Mouse (Mus musculus): ENCODE measurements around the gene Jam3. TPM values are rescaled to one million over a fixed set of nuclear protein-coding genes. Genes with fewer than 3 reads are reported as not detected.

Gene Jam3
- polyA plus RNA-seq, 1 experiment: 22.9 TPM

DNA sequence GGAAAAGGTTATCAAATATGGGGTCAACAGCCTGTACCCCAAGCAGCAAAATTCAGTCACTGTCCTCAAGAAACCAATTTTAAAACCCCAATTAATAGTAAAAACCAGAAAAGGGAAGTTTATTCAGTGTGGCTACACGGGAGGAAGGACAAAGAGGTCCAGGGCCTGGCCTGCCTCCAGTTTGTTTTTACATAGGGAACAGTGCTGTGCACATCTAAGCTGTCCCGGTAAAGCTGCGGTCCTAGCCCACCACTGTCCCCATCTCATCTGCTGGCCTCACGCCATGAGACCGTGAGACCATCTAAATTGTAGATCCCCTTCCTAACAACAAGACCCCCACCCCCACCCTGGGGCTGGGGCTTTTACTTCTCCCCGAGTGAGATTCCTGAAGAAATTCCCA lies 29.8 kb downstream of the Jam3 start:
- Histone ChIP-seq H3K4me3 (no peak overlapping the region), H3K4me2 (ENCODE audit: low read depth) (no peak overlapping the region), H3K79me2 (ENCODE audit: control insufficient read depth, insufficient read depth) (no peaks in the 10 kb centered on the region), H3K36me3 (ENCODE audit: control insufficient read depth, insufficient read depth) (no peaks in the 10 kb centered on the region), H3K27me3 (ENCODE audit: control insufficient read depth, insufficient read depth, insufficient read length) (no peaks in the 10 kb centered on the region), H3ac (ENCODE audit: control insufficient read depth, insufficient read length) (no peak overlapping the region)
- TF ChIP-seq MYOD1 (IDR thresholded peaks at IDR 0.05; ENCODE audit: control insufficient read depth in 1 of 3, insufficient read length in 2 of 3, low read depth in 2 of 3) (no peak), E2F4 (IDR thresholded peaks at IDR 0.05; ENCODE audit: insufficient read depth) (no peak), REST (IDR thresholded peaks at IDR 0.05; ENCODE audit: insufficient read depth, insufficient read length) (no peak), TCF12 (IDR thresholded peaks at IDR 0.05; ENCODE audit: insufficient read depth, poor library complexity, severe bottlenecking) (no peak), POLR2A (IDR thresholded peaks at IDR 0.05; ENCODE audit: insufficient read length, low read depth) (no peak), SRF (IDR thresholded peaks at IDR 0.05; ENCODE audit: control insufficient read depth, insufficient read length, low read depth) (no peak), MYOG (IDR thresholded peaks at IDR 0.05; ENCODE audit: control insufficient read depth in 1 of 3, insufficient read depth in 1 of 3, insufficient read length in 2 of 3, low read depth in 2 of 3) (no peak), TCF3 (IDR thresholded peaks at IDR 0.05; ENCODE audit: insufficient read length, low read depth) (no peak), CEBPB (IDR thresholded peaks at IDR 0.05; ENCODE audit: insufficient read depth, poor library complexity, severe bottlenecking) (no peak), MAX (IDR thresholded peaks at IDR 0.05; ENCODE audit: low read depth) (no peak), USF1 (IDR thresholded peaks at IDR 0.05; ENCODE audit: low read depth) (no peak), POLR2AphosphoS2 (IDR thresholded peaks at IDR 0.05; ENCODE audit: insufficient read length, low read depth) (no peak)

DNA sequence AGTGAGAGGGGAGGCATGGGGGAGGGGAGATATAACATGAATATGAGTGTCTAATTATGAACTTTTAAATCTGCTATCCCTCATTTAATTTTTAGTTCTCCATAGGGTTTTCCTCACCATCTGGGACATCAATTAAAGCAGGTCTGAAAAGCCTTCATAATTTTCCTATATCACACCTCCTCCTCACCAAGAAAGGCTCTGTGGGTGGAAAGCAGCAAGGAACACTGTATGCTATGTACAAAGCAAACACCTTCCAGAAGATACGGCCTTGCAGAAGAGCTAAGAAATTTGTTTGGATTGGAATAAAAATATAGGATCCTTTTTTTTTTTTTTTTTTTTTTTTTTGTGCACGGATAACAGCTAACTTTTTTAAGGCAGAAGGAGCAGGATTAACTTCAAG lies 31.3 kb downstream of the Jam3 start:
- no peaks in the 10 kb centered on the region for H3K79me2 ChIP-seq (ENCODE audit: control insufficient read depth, insufficient read depth)
- no peak overlapping the region for H3K4me2 ChIP-seq (ENCODE audit: low read depth)
- TF ChIP-seq POLR2AphosphoS2 (IDR thresholded peaks at IDR 0.05; ENCODE audit: insufficient read length, low read depth) (no peak), MYOG (IDR thresholded peaks at IDR 0.05; ENCODE audit: control insufficient read depth in 1 of 3, insufficient read depth in 1 of 3, insufficient read length in 2 of 3, low read depth in 2 of 3) (no peak), USF1 (IDR thresholded peaks at IDR 0.05; ENCODE audit: low read depth) (no peak), CEBPB (IDR thresholded peaks at IDR 0.05; ENCODE audit: insufficient read depth, poor library complexity, severe bottlenecking) (no peak), MYOD1 (IDR thresholded peaks at IDR 0.05; ENCODE audit: control insufficient read depth in 1 of 3, insufficient read length in 2 of 3, low read depth in 2 of 3) (no peak), REST (IDR thresholded peaks at IDR 0.05; ENCODE audit: insufficient read depth, insufficient read length) (no peak), POLR2A (IDR thresholded peaks at IDR 0.05; ENCODE audit: insufficient read length, low read depth) (no peak)
- no peak overlapping the region for H3K4me3 ChIP-seq
- no peaks in the 10 kb centered on the region for H3K36me3 ChIP-seq (ENCODE audit: control insufficient read depth, insufficient read depth)
- no peaks in the 10 kb centered on the region for H3K27me3 ChIP-seq (ENCODE audit: control insufficient read depth, insufficient read depth, insufficient read length)
- H3ac ChIP-seq (ENCODE audit: control insufficient read depth, insufficient read length): no peak overlapping the region

DNA sequence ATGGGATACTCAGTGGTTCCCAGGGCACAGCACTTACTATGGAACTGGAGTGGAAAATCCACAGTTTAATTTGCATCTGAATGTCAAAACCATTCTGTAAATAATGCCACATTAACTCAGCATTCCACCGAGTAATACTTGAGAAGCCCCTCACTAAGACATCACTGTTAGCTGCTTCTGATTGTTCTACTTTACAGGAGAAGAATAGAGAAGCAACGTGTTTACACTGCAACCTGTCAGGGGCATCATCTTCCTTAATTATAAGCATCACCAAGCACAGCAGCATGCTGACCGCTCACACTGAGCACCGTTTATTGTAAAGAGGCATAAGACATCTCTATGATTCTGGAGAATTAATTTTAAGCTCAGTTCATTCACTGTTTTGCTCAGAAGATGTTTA lies 32.3 kb downstream of the Jam3 start:
- no peak overlapping the region for H3K4me2 ChIP-seq (ENCODE audit: low read depth)
- TF ChIP-seq REST (IDR thresholded peaks at IDR 0.05; ENCODE audit: insufficient read depth, insufficient read length) (no peak), TCF12 (IDR thresholded peaks at IDR 0.05; ENCODE audit: insufficient read depth, poor library complexity, severe bottlenecking) (no peak), MAX (IDR thresholded peaks at IDR 0.05; ENCODE audit: low read depth) (no peak), POLR2AphosphoS2 (IDR thresholded peaks at IDR 0.05; ENCODE audit: insufficient read length, low read depth) (no peak), SRF (IDR thresholded peaks at IDR 0.05; ENCODE audit: control insufficient read depth, insufficient read length, low read depth) (no peak), E2F4 (IDR thresholded peaks at IDR 0.05; ENCODE audit: insufficient read depth) (no peak), MYOG (IDR thresholded peaks at IDR 0.05; ENCODE audit: control insufficient read depth in 1 of 3, insufficient read depth in 1 of 3, insufficient read length in 2 of 3, low read depth in 2 of 3) (no peak)
- H3K27me3 ChIP-seq (ENCODE audit: control insufficient read depth, insufficient read depth, insufficient read length): no peaks in the 10 kb centered on the region
- H3K36me3 ChIP-seq (ENCODE audit: control insufficient read depth, insufficient read depth): no peaks in the 10 kb centered on the region
- H3K79me2 ChIP-seq (ENCODE audit: control insufficient read depth, insufficient read depth): no peaks in the 10 kb centered on the region
- no peak overlapping the region for H3K4me3 ChIP-seq
- H3ac ChIP-seq (ENCODE audit: control insufficient read depth, insufficient read length): no peak overlapping the region

DNA sequence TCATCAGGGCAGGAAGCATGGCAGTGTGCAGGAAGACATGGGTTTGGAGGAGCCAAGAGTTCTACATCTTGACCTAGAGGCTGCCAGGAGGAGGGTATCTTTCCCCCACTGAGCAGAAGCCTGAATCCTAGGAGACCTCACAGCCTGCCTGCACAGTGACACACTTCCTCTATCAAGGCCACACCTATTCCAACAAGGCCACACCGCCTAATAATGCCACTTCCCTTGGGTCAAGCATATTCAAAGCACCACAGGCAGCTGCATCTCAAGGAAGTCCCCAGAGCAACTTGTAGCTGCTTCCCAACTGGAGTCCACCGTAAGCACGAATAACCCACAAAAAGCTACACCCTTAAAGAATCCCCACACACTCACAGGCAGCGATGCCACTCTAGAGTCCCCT lies 33.1 kb downstream of the Jam3 start:
- TF ChIP-seq MYOG (IDR thresholded peaks at IDR 0.05; ENCODE audit: control insufficient read depth in 1 of 3, insufficient read depth in 1 of 3, insufficient read length in 2 of 3, low read depth in 2 of 3) (no peak), REST (IDR thresholded peaks at IDR 0.05; ENCODE audit: insufficient read depth, insufficient read length) (no peak), CEBPB (IDR thresholded peaks at IDR 0.05; ENCODE audit: insufficient read depth, poor library complexity, severe bottlenecking) (no peak), SRF (IDR thresholded peaks at IDR 0.05; ENCODE audit: control insufficient read depth, insufficient read length, low read depth) (no peak), POLR2AphosphoS2 (IDR thresholded peaks at IDR 0.05; ENCODE audit: insufficient read length, low read depth) (no peak), USF1 (IDR thresholded peaks at IDR 0.05; ENCODE audit: low read depth) (no peak), E2F4 (IDR thresholded peaks at IDR 0.05; ENCODE audit: insufficient read depth) (no peak), POLR2A (IDR thresholded peaks at IDR 0.05; ENCODE audit: insufficient read length, low read depth) (no peak), TCF3 (IDR thresholded peaks at IDR 0.05; ENCODE audit: insufficient read length, low read depth) (no peak)
- H3K27me3 ChIP-seq (ENCODE audit: control insufficient read depth, insufficient read depth, insufficient read length): no peaks in the 10 kb centered on the region
- H3K4me2 ChIP-seq (ENCODE audit: low read depth): no peak overlapping the region
- no peaks in the 10 kb centered on the region for H3K79me2 ChIP-seq (ENCODE audit: control insufficient read depth, insufficient read depth)
- H3K36me3 ChIP-seq (ENCODE audit: control insufficient read depth, insufficient read depth): no peaks in the 10 kb centered on the region
- H3K4me3 ChIP-seq: no peak overlapping the region
- H3ac ChIP-seq (ENCODE audit: control insufficient read depth, insufficient read length): no peak overlapping the region

DNA sequence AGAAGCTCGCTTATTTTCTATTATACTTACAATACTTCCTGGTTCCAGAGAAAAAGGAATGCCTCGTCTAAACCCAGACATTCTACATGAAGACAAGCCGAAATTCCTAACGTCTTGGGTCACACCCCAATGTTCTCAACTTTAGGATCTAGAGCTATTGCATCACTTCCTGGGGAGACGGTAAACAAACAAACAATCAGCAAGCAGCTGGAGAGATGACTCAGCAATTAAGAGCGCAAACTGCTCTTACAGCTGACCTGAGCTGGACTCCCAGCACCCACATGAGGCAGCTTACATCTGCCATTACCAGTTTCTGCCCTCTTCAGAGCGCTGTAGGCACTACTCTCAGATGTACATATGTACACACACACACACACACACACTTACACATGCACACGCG lies 34.0 kb downstream of the Jam3 start:
- Histone ChIP-seq H3K36me3 (ENCODE audit: control insufficient read depth, insufficient read depth) (no peaks in the 10 kb centered on the region), H3K4me2 (ENCODE audit: low read depth) (no peak overlapping the region), H3ac (ENCODE audit: control insufficient read depth, insufficient read length) (no peak overlapping the region), H3K4me3 (no peak overlapping the region), H3K79me2 (ENCODE audit: control insufficient read depth, insufficient read depth) (no peaks in the 10 kb centered on the region), H3K27me3 (ENCODE audit: control insufficient read depth, insufficient read depth, insufficient read length) (no peaks in the 10 kb centered on the region)
- TF ChIP-seq E2F4 (IDR thresholded peaks at IDR 0.05; ENCODE audit: insufficient read depth) (no peak), REST (IDR thresholded peaks at IDR 0.05; ENCODE audit: insufficient read depth, insufficient read length) (no peak), MAX (IDR thresholded peaks at IDR 0.05; ENCODE audit: low read depth) (no peak), MYOG (IDR thresholded peaks at IDR 0.05; ENCODE audit: control insufficient read depth in 1 of 3, insufficient read depth in 1 of 3, insufficient read length in 2 of 3, low read depth in 2 of 3) (no peak), USF1 (IDR thresholded peaks at IDR 0.05; ENCODE audit: low read depth) (no peak), MYOD1 (IDR thresholded peaks at IDR 0.05; ENCODE audit: control insufficient read depth in 1 of 3, insufficient read length in 2 of 3, low read depth in 2 of 3) (no peak), CEBPB (IDR thresholded peaks at IDR 0.05; ENCODE audit: insufficient read depth, poor library complexity, severe bottlenecking) (no peak), TCF12 (IDR thresholded peaks at IDR 0.05; ENCODE audit: insufficient read depth, poor library complexity, severe bottlenecking) (no peak), POLR2A (IDR thresholded peaks at IDR 0.05; ENCODE audit: insufficient read length, low read depth) (no peak), TCF3 (IDR thresholded peaks at IDR 0.05; ENCODE audit: insufficient read length, low read depth) (no peak), SRF (IDR thresholded peaks at IDR 0.05; ENCODE audit: control insufficient read depth, insufficient read length, low read depth) (no peak), POLR2AphosphoS2 (IDR thresholded peaks at IDR 0.05; ENCODE audit: insufficient read length, low read depth) (no peak)

All from myocyte (in vitro differentiated cells).